Mouse (Mus musculus) stomach, embryonic 15.5 days (tissue): ENCODE data around the gene Fam45a. TPM values are rescaled to one million over a fixed set of nuclear protein-coding genes. Genes with fewer than 3 reads are reported as not detected.

Experiments
- ATAC-seq: fragments of 200-750 bp; cut with Nextera tagmentation; 2 replicates; pipeline ENCODE4 v1.8.0; 2017; ENCODE audit warnings: low read depth, moderate number of reproducible peaks, moderate TSS enrichment; ENCODE audit not compliant: insufficient read depth, low FRiP score
- H3K27ac ChIP-seq: fragments of 300-500 bp; sonication (generic); 2 replicates; pipeline ENCODE4 v1.5.1; 2015; ENCODE audit warnings: mild to moderate bottlenecking, inconsistent platforms
- H3K27me3 ChIP-seq: fragments of 300-500 bp; sonication (generic); replicated peaks from 2 replicates; pipeline ENCODE4 v1.6.1; 2015; ENCODE audit warnings: inconsistent platforms
- H3K36me3 ChIP-seq: fragments of 300-500 bp; sonication (generic); 2 replicates; pipeline ENCODE4 v1.6.1; 2015; ENCODE audit warnings: inconsistent platforms
- H3K4me1 ChIP-seq: fragments of 300-500 bp; sonication (generic); 2 replicates; pipeline ENCODE4 v1.6.1; 2015; ENCODE audit warnings: inconsistent platforms
- H3K4me2 ChIP-seq: fragments of 300-500 bp; sonication (generic); 2 replicates; pipeline ENCODE4 v1.6.1; 2015; ENCODE audit warnings: mild to moderate bottlenecking, inconsistent platforms
- H3K4me3 ChIP-seq: fragments of 300-500 bp; sonication (generic); replicated peaks from 2 replicates; pipeline ENCODE4 v1.5.1; 2015; ENCODE audit warnings: inconsistent platforms
- H3K9ac ChIP-seq: fragments of 300-500 bp; sonication (generic); 2 replicates; pipeline ENCODE4 v1.6.1; 2015; ENCODE audit warnings: inconsistent platforms
- H3K9me3 ChIP-seq: fragments of 300-500 bp; sonication (generic); 2 replicates; pipeline ENCODE4 v1.6.1; 2016; ENCODE audit warnings: inconsistent platforms
- WGBS: fragments of 180-500 bp; shearing (Covaris S2); methylation state at CpG from one replicate; pipeline ENCODE4 v1.1.7; 2015; 5-methylcytosine and 5-hydroxymethylcytosine counted together
- polyA plus RNA-seq: library from polyadenylated mRNA; unstranded; fragments of >200 nt; fragmentation: Nextera tagmentation; extraction: Ambion mirVana; gene quantifications from 2 replicates; pipeline ENCODE4 v1.2.1, GENCODE M21; 2015

The Fam45a gene
- polyA plus RNA-seq, 1 experiment from 2014 or later = 30.8 TPM

GRCm38 (mm10) chr19:60793170-60793707 is 18.1 kb upstream of the Fam45a start:
- no peak overlapping the region for H3K4me3 ChIP-seq
- no peak for ATAC-seq
- H3K36me3 ChIP-seq = no peaks in the 10 kb centered on the region
- H3K27ac ChIP-seq = no peak overlapping the region
- H3K9ac ChIP-seq = no peak overlapping the region
- WGBS = 77% methylated on average over 2 of the region's 2 CpGs
- no peak overlapping the region for H3K4me2 ChIP-seq
- H3K4me1 ChIP-seq = no peaks in the 10 kb centered on the region; the same call in 1 of the 2 replicates
- no peaks in the 10 kb centered on the region for H3K9me3 ChIP-seq
- H3K27me3 ChIP-seq = no peaks in the 10 kb centered on the region

- Histone ChIP-seq H3K9me3 (no peaks in the 10 kb centered on the region), H3K4me1 (no peaks in the 10 kb centered on the region), H3K27ac (no peak overlapping the region), H3K27me3 (no peaks in the 10 kb centered on the region), H3K4me3 (no peak overlapping the region), H3K4me2 (no peak overlapping the region), H3K9ac (no peak overlapping the region), H3K36me3 (no peaks in the 10 kb centered on the region)
- ATAC-seq = no peak
- 87% methylated on average over 2 of the region's 2 CpGs for WGBS
These were observed 16.1 kb upstream of the Fam45a start for GRCm38 (mm10) chr19:60795244-60795643.

GRCm38 (mm10) chr19:60797415-60797814 is 14.0 kb upstream of the Fam45a start:
- WGBS = 87% methylated on average over 2 of the region's 2 CpGs
- Histone ChIP-seq H3K36me3 (no peaks in the 10 kb centered on the region), H3K9ac (no peak overlapping the region), H3K4me2 (no peak overlapping the region), H3K4me3 (no peak overlapping the region), H3K4me1 (no peaks in the 10 kb centered on the region), H3K9me3 (no peaks in the 10 kb centered on the region), H3K27ac (no peak overlapping the region), H3K27me3 (no peaks in the 10 kb centered on the region)
- no peak for ATAC-seq

- H3K27me3 ChIP-seq = no peaks in the 10 kb centered on the region
- no peak overlapping the region for H3K9ac ChIP-seq
- no peaks in the 10 kb centered on the region for H3K4me1 ChIP-seq
- WGBS = 72% methylated on average over 7 of the region's 7 CpGs
- no peak overlapping the region for H3K4me3 ChIP-seq
- no peak overlapping the region for H3K4me2 ChIP-seq
- no peaks in the 10 kb centered on the region for H3K36me3 ChIP-seq
- no peak overlapping the region for H3K27ac ChIP-seq
- H3K9me3 ChIP-seq = no peaks in the 10 kb centered on the region
- ATAC-seq = no peak; the same call in 1 of the 2 replicates
These were observed 11.4 kb upstream of the Fam45a start for GRCm38 (mm10) chr19:60799867-60800569.

GRCm38 (mm10) chr19:60804903-60805302 is 6.5 kb upstream of the Fam45a start:
- Histone ChIP-seq H3K9me3 (no peaks in the 10 kb centered on the region), H3K9ac (no peak overlapping the region), H3K27ac (no peak overlapping the region), H3K4me1 (no peaks in the 10 kb centered on the region), H3K36me3 (no peaks in the 10 kb centered on the region), H3K4me2 (no peak overlapping the region), H3K27me3 (no peaks in the 10 kb centered on the region), H3K4me3 (no peak overlapping the region)
- WGBS = 62% methylated on average over 2 of the region's 2 CpGs
- ATAC-seq = no peak

GRCm38 (mm10) chr19:60809927-60810326 is 1.5 kb upstream of the Fam45a start:
- Histone ChIP-seq H3K4me2 (no peak overlapping the region), H3K27me3 (no peaks in the 10 kb centered on the region), H3K27ac (no peak overlapping the region), H3K4me1 (no peaks in the 10 kb centered on the region), H3K36me3 (no peaks in the 10 kb centered on the region), H3K9me3 (no peaks in the 10 kb centered on the region), H3K9ac (no peak overlapping the region), H3K4me3 (no peak overlapping the region)
- 79% methylated on average over 2 of the region's 2 CpGs for WGBS
- ATAC-seq = no peak

GRCm38 (mm10) chr19:60812036-60812389 is 628 bp downstream of the Fam45a start:
- 0 out of 2 replicates have a peak, but pooled peaks cover 14% of the 10 kb centered on the region for H3K36me3 ChIP-seq
- H3K4me2 ChIP-seq = peak overlapping the region; percentile 74
- WGBS = 18% methylated on average over 10 of the region's 10 CpGs
- H3K4me1 ChIP-seq = no peaks in the 10 kb centered on the region
- no peaks in the 10 kb centered on the region for H3K9me3 ChIP-seq
- no peaks in the 10 kb centered on the region for H3K27me3 ChIP-seq
- H3K4me3 ChIP-seq = peak overlapping the region; percentile 76
- H3K27ac ChIP-seq = 0 out of 2 replicates have a peak overlapping the region, but pooled peaks have one; percentile 80
- ATAC-seq = peak; percentile 14; the same call in 1 of the 2 replicates
- peak overlapping the region; percentile 57; the same call in 1 of the 2 replicates for H3K9ac ChIP-seq

GRCm38 (mm10) chr19:60813133-60813532 is 1.7 kb downstream of the Fam45a start:
- Histone ChIP-seq H3K4me2 (no peak overlapping the region), H3K36me3 (0 out of 2 replicates have a peak, but pooled peaks cover 14% of the 10 kb centered on the region), H3K9ac (no peak overlapping the region), H3K4me3 (no peak overlapping the region), H3K27me3 (no peaks in the 10 kb centered on the region), H3K9me3 (no peaks in the 10 kb centered on the region), H3K4me1 (no peaks in the 10 kb centered on the region), H3K27ac (no peak overlapping the region)
- 95% methylated on average over 6 of the region's 6 CpGs for WGBS
- no peak for ATAC-seq

- Histone ChIP-seq H3K4me3 (no peak overlapping the region), H3K36me3 (peaks cover 31% of the 10 kb centered on the region; the same call in 1 of the 2 replicates), H3K4me2 (no peak overlapping the region), H3K27ac (no peak overlapping the region), H3K27me3 (no peaks in the 10 kb centered on the region), H3K9ac (no peak overlapping the region), H3K9me3 (no peaks in the 10 kb centered on the region), H3K4me1 (no peaks in the 10 kb centered on the region)
- WGBS = 90% methylated on average over 6 of the region's 6 CpGs
- ATAC-seq = no peak
These were observed 7.3 kb downstream of the Fam45a start for GRCm38 (mm10) chr19:60818677-60819076.

- Histone ChIP-seq H3K27ac (no peak overlapping the region), H3K4me1 (no peaks in the 10 kb centered on the region), H3K4me2 (no peak overlapping the region), H3K27me3 (no peaks in the 10 kb centered on the region), H3K36me3 (peaks cover 11% of the 10 kb centered on the region; the same call in 1 of the 2 replicates), H3K9ac (no peak overlapping the region), H3K4me3 (no peak overlapping the region), H3K9me3 (no peaks in the 10 kb centered on the region)
- 65% methylated on average over 1 of the region's 1 CpGs for WGBS
- no peak for ATAC-seq
These were observed 26.4 kb downstream of the Fam45a start for GRCm38 (mm10) chr19:60837747-60838146.

- peak; percentile 63; the same call in 1 of the 2 replicates for ATAC-seq
- Histone ChIP-seq H3K27ac (no peak overlapping the region), H3K36me3 (0 out of 2 replicates have a peak, but pooled peaks cover 3% of the 10 kb centered on the region), H3K9ac (no peak overlapping the region), H3K9me3 (no peaks in the 10 kb centered on the region), H3K4me1 (no peaks in the 10 kb centered on the region), H3K27me3 (no peaks in the 10 kb centered on the region), H3K4me3 (no peak overlapping the region), H3K4me2 (no peak overlapping the region)
These were observed 31.9 kb downstream of the Fam45a start for GRCm38 (mm10) chr19:60843324-60843723.

GRCm38 (mm10) chr19:60845731-60846130 is 34.3 kb downstream of the Fam45a start:
- ATAC-seq = no peak
- Histone ChIP-seq H3K27ac (no peak overlapping the region), H3K4me2 (no peak overlapping the region), H3K9me3 (no peaks in the 10 kb centered on the region), H3K4me1 (no peaks in the 10 kb centered on the region), H3K36me3 (0 out of 2 replicates have a peak, but pooled peaks cover 3% of the 10 kb centered on the region), H3K27me3 (no peaks in the 10 kb centered on the region), H3K9ac (no peak overlapping the region), H3K4me3 (no peak overlapping the region)
